Mouse (Mus musculus) heart, embryonic 14.5 days (tissue): ENCODE measurements at regions not wholly inside any gene's neighbourhood (a gene's known extent, or its start where the extent isn't known, plus 50 kb on each side); places are given as distances from the start of the nearest gene placed in this dataset.

ENCODE experiments used
- ATAC-seq: fragments of 200-750 bp; cut with Nextera tagmentation; 2 replicates; pipeline ENCODE4 v1.8.0; 2017; ENCODE audit warnings: low read depth, moderate TSS enrichment; ENCODE audit not compliant: insufficient number of reproducible peaks, insufficient read depth, low FRiP score
- H3K27ac ChIP-seq, 2 experiments: fragments of 200-500 bp in 1 of 2; fragments of 300-500 bp in 1 of 2; sonication (generic) in 1 of 2; replicated peaks in 1 of 2; 2 replicates each; pipeline ENCODE4 v1.5.1; 2012 to 2014; ENCODE audit warnings: low read depth in 2 of 2, low read length in 2 of 2, control low read depth in 1 of 2, mild to moderate bottlenecking in 1 of 2, mixed read lengths in 1 of 2; ENCODE audit not compliant: control insufficient read depth in 1 of 2, insufficient read depth in 1 of 2
- H3K27me3 ChIP-seq: fragments of 300-500 bp; sonication (generic); 2 replicates; pipeline ENCODE4 v1.6.1; 2014; ENCODE audit warnings: mild to moderate bottlenecking, low read length, control low read depth; ENCODE audit not compliant: control insufficient read depth, insufficient read depth
- H3K36me3 ChIP-seq: fragments of 300-500 bp; sonication (generic); 2 replicates; pipeline ENCODE4 v1.6.1; 2014; ENCODE audit warnings: mild to moderate bottlenecking, control low read depth, low read length, mixed read lengths; ENCODE audit not compliant: control insufficient read depth, insufficient read depth
- H3K4me1 ChIP-seq, 2 experiments: fragments of 200-500 bp in 1 of 2; fragments of 300-500 bp in 1 of 2; sonication (generic) in 1 of 2; 2 replicates each; pipeline ENCODE4 v1.6.1; 2012 to 2014; ENCODE audit warnings: low read length in 2 of 2, control low read depth in 1 of 2, mixed read lengths in 1 of 2; ENCODE audit not compliant: control insufficient read depth in 2 of 2, insufficient read depth in 2 of 2
- H3K4me2 ChIP-seq: fragments of 300-500 bp; sonication (generic); 2 replicates; pipeline ENCODE4 v1.6.1; 2014; ENCODE audit warnings: mild to moderate bottlenecking, low read length
- H3K4me3 ChIP-seq, 2 experiments: fragments of 200-500 bp in 1 of 2; fragments of 300-500 bp in 1 of 2; sonication (generic) in 1 of 2; 2 replicates each; pipeline ENCODE4 v1.5.1; 2012 to 2014; ENCODE audit warnings: low read length in 2 of 2, mild to moderate bottlenecking in 2 of 2, control low read depth in 1 of 2, low read depth in 1 of 2, moderate library complexity in 1 of 2; ENCODE audit not compliant: control insufficient read depth in 1 of 2, insufficient read depth in 1 of 2
- H3K9ac ChIP-seq: fragments of 300-500 bp; sonication (generic); 2 replicates; pipeline ENCODE4 v1.6.1; 2014; ENCODE audit warnings: mild to moderate bottlenecking, low read length
- H3K9me3 ChIP-seq: fragments of 300-500 bp; sonication (generic); 2 replicates; pipeline ENCODE4 v1.6.1; 2016; ENCODE audit warnings: low read length, control low read depth; ENCODE audit not compliant: control insufficient read depth
- WGBS: fragments of 180-500 bp; shearing (Covaris S2); extraction: QIAGEN DNeasy Blood & Tissue Kit; methylation state at CpG from one replicate; pipeline ENCODE4 v1.1.7; 2014; 5-methylcytosine and 5-hydroxymethylcytosine counted together

DNA sequence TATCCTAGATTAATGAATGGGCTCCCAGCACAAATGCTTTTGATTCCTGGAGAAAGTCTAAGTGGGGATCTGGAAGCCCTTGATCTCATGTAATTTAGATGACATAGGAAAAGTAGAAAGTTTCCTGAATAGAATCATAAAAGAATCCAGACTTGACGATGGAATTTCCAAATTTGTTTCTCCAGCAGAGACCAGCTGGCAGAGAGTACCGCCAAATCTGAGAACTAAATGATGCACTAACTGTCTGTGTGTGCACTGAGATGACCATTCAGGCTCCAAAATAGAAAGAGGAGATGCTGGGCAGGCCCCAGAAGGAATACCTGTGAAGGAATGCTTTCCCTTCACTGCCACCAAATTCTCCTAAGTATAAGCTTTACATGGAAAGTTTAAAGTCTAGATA lies 704.6 kb downstream of the Fat4 start:
- 78% methylated on average over 2 of the region's 2 CpGs for WGBS
- Histone ChIP-seq H3K27me3 (no peaks in the 10 kb centered on the region), H3K4me3 (no peak overlapping the region), H3K4me2 (no peak overlapping the region), H3K9me3 (no peaks in the 10 kb centered on the region), H3K9ac (no peak overlapping the region), H3K4me1 (no peaks in the 10 kb centered on the region), H3K27ac (no peak overlapping the region), H3K36me3 (no peaks in the 10 kb centered on the region)
- ATAC-seq: no peak

DNA sequence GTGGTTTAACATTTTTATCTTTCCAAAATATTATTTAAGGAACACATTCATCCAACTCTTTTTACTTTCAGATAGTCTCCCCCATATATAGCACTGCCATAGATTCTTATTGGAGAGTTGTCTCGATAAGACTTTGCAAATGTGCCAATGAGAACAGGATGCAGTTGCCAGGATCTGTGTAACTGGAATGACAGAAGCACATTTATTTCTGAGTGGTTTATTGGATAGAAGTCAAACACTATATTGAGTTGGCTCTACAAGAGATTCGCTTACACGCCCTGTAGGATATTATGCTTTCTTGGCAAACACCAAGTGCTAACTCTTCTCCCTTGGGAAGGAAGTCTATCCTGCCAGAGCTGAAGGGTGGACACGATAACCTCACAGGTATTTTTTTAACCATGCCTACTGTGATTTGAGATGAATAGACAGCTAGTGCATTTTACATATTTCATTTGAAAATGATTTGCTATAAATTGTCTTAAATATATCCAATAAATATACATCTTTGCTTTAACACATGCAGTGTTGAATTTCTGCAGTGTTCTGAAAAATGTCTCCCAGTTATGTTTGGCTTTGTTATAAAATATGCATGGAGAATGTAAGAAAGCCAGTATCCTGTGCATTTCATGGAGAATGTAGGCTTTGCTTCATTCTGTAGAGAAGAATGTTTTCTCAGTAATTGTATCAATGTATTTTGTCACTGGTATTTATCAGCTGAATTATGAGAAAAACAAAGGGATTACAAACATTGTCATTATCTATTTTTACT lies 705.8 kb downstream of the Fat4 start:
- no peaks in the 10 kb centered on the region for H3K4me1 ChIP-seq
- 67% methylated on average over 4 of the region's 4 CpGs for WGBS
- no peaks in the 10 kb centered on the region for H3K9me3 ChIP-seq
- H3K4me2 ChIP-seq: no peak overlapping the region
- H3K27me3 ChIP-seq: no peaks in the 10 kb centered on the region
- H3K27ac ChIP-seq: no peak overlapping the region
- H3K4me3 ChIP-seq: no peak overlapping the region
- no peaks in the 10 kb centered on the region for H3K36me3 ChIP-seq
- no peak for ATAC-seq
- H3K9ac ChIP-seq: no peak overlapping the region

DNA sequence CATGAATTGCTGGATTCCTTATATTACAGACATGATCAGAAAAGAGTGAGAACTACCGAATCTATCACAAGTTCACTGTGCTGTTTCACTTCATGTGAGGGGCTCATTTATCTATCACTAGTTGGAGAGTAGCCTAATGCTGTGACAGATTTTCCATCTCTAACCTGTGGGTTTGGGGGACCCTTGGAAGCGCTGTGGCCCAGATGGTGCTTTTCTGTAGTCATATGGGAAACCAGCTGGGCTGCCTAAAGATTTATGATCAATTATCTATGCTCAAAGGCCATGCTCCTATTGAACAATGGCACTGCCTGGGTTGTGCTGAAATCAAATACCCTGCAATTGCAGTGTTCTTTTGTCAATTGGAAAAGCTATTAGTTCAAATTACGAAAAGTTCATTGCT lies 723.2 kb downstream of the Fat4 start:
- Histone ChIP-seq H3K4me1 (no peaks in the 10 kb centered on the region), H3K4me2 (no peak overlapping the region), H3K27me3 (no peaks in the 10 kb centered on the region), H3K36me3 (no peaks in the 10 kb centered on the region), H3K4me3 (no peak overlapping the region), H3K9me3 (no peaks in the 10 kb centered on the region), H3K9ac (no peak overlapping the region), H3K27ac (no peak overlapping the region)
- no peak for ATAC-seq
- 87% methylated on average over 3 of the region's 3 CpGs for WGBS

DNA sequence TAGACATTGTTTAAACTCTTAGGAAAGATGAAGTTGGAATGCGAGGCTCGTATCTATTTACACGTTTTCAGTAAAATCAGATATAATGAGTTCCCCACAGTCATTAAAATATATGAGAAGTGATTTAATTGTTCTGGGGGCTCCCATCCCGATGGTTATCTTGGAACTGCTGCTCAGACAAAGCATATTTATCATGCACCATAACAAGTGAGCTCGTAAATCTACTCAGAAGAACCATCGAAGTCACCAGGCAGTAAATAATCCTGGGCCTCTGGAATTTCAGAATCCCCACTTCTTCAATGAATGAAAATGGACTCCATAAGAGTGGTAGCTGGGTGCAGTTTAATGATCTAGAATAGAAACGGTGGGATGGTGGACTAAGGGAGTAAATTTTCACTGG lies 725.7 kb downstream of the Fat4 start:
- H3K4me3 ChIP-seq: no peak overlapping the region

DNA sequence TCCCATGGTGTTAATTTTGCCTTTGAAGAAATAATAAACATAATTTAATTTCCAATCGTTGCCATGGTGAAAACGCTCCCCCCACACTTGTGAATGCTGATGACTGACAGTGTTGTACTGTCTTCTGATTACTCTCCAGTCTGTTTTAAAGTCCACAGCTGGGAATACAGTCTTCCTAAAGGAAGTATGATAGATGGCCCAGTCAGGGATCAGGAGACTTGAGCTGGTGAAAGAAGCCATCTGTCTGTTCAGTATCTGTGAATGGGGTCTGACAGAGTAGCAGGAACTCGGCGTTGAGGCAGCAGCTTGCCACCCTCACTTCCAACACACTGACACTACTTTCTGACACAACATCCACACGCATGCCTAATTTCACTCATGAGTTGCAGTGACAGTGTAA lies 751.2 kb downstream of the Fat4 start:
- no peak for ATAC-seq
- Histone ChIP-seq H3K27me3 (no peaks in the 10 kb centered on the region), H3K36me3 (no peaks in the 10 kb centered on the region), H3K4me2 (no peak overlapping the region), H3K9ac (no peak overlapping the region), H3K4me1 (no peaks in the 10 kb centered on the region), H3K4me3 (no peak overlapping the region), H3K27ac (no peak overlapping the region), H3K9me3 (no peaks in the 10 kb centered on the region)
- 63% methylated on average over 5 of the region's 5 CpGs for WGBS

More for the DNA sequence above, 725.7 kb downstream of the Fat4 start:
- H3K27me3 ChIP-seq: no peaks in the 10 kb centered on the region
- no peaks in the 10 kb centered on the region for H3K4me1 ChIP-seq
- no peak for ATAC-seq
- no peak overlapping the region for H3K27ac ChIP-seq
- no peaks in the 10 kb centered on the region for H3K9me3 ChIP-seq
- H3K36me3 ChIP-seq: no peaks in the 10 kb centered on the region
- no peak overlapping the region for H3K9ac ChIP-seq
- no peak overlapping the region for H3K4me2 ChIP-seq
- WGBS: 80% methylated on average over 7 of the region's 7 CpGs

DNA sequence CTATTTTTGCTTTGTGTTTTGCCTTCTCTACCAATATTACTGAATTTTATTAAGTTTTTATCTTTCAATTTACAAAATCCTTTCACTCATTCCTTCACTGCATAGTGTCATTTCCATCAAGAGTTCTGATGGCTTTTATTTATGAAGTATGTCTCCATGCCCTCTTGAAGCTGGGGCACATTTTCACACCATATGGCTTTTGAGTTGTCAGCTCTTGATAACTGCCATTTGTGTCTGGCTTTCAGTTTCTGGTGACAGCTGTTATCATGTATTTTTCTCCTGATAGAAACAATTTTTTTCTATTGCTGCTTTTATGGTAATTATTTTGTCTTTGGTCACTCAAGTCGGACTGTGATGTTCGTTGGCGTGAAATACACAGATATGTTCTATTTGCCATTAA lies 756.5 kb downstream of the Fat4 start:
- Histone ChIP-seq H3K27ac (no peak overlapping the region), H3K4me2 (no peak overlapping the region), H3K36me3 (no peaks in the 10 kb centered on the region), H3K4me1 (no peaks in the 10 kb centered on the region), H3K9ac (no peak overlapping the region), H3K27me3 (no peaks in the 10 kb centered on the region), H3K4me3 (no peak overlapping the region), H3K9me3 (no peaks in the 10 kb centered on the region)
- 72% methylated on average over 3 of the region's 3 CpGs for WGBS
- no peak for ATAC-seq

DNA sequence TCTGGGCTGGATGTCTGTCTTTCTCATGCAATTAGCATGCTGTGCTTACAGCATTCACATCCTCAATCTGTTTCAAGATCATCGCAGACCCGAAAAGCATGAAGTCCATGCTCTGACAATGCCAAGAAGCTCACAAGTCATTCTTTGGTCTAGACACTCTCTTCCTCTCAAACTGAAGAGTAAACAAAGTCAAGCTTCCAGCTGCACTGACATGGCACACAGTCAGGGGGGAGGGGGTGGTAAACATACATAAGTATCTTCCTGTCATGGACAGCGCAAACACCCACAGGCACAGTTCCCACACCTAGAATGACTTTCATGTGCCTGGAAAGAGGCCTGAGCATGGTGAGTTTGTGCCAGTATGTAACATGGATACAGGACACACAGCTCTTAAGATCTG lies 780.1 kb downstream of the Fat4 start:
- ATAC-seq: no peak
- no peak overlapping the region for H3K27ac ChIP-seq
- peaks cover 0 to 2% of the 10 kb centered on the region in 2 experiments; a peak in 1 of 4 replicates for H3K4me1 ChIP-seq
- no peak overlapping the region for H3K4me2 ChIP-seq
- H3K4me3 ChIP-seq: no peak overlapping the region
- no peak overlapping the region for H3K9ac ChIP-seq
- WGBS: 78% methylated on average over 3 of the region's 3 CpGs
- H3K9me3 ChIP-seq: no peaks in the 10 kb centered on the region
- no peaks in the 10 kb centered on the region for H3K36me3 ChIP-seq
- H3K27me3 ChIP-seq: no peaks in the 10 kb centered on the region

DNA sequence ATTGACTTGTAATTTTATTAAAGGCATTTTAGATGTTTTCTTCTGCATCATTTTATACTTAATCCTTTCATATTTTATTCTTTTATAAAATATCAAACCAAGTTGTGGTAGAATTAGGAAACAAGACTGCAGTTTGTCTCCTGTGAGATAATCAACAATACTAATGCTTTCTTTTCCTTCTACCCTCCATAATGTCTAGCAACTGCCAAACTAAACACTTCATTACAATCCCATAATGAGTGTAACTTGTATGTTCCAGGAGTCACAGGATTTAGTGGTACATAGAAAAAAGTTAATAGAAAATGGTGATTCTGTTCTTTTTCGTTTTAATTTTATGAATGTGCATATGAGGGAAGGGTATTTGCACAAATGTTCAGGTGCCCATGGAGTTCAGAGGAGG lies 782.4 kb downstream of the Fat4 start:
- WGBS: 65% methylated on average over 1 of the region's 1 CpGs
- Histone ChIP-seq H3K9me3 (no peaks in the 10 kb centered on the region), H3K4me1 (peaks cover 0 to 2% of the 10 kb centered on the region in 2 experiments; a peak in 1 of 4 replicates), H3K9ac (no peak overlapping the region), H3K36me3 (no peaks in the 10 kb centered on the region), H3K4me3 (no peak overlapping the region), H3K27ac (no peak overlapping the region), H3K27me3 (no peaks in the 10 kb centered on the region), H3K4me2 (no peak overlapping the region)
- ATAC-seq: no peak
